Mouse (Mus musculus) MEL (cell line): ENCODE results near the gene Abt1.

Source experiments
- CHD2 ChIP-seq: IDR thresholded peaks from 2 replicates; pipeline ENCODE4 v1.6.1; 2011; ENCODE audit warnings: low read length, improper control_type of control experiment
- CTCF ChIP-seq, 3 experiments: IDR thresholded peaks in 2 of 3; conservative IDR thresholded peaks in 1 of 3; 2 replicates each; pipeline ENCODE4 v1.5.1; 2011 to 2012; ENCODE audit warnings: low read length in 3 of 3, low read depth in 2 of 3, mild to moderate bottlenecking in 2 of 3, improper control_type of control experiment in 1 of 3, inconsistent platforms in 1 of 3, mixed read lengths in 1 of 3, moderate library complexity in 1 of 3; ENCODE audit not compliant: control insufficient read depth in 1 of 3, insufficient read depth in 1 of 3, poor library complexity in 1 of 3, severe bottlenecking in 1 of 3
- E2F4 ChIP-seq: IDR thresholded peaks from 2 replicates; pipeline ENCODE4 v1.6.1; 2011; ENCODE audit warnings: low read depth, low read length, improper control_type of control experiment, borderline replicate concordance
- TCF12 ChIP-seq: IDR thresholded peaks from 2 replicates; pipeline ENCODE4 v1.6.1; 2014; ENCODE audit warnings: low read depth, mild to moderate bottlenecking, inconsistent platforms, low read length, improper control_type of control experiment, moderate library complexity
- ZC3H11A ChIP-seq: IDR thresholded peaks from 2 replicates; pipeline ENCODE4 v1.6.1; 2012; ENCODE audit warnings: low read depth, mild to moderate bottlenecking, inconsistent platforms, low read length, improper control_type of control experiment

- TF ChIP-seq CTCF (IDR thresholded peaks at IDR 0.05 in 2 of 3, conservative IDR thresholded peaks at IDR 0.05 in 1 of 3; ENCODE audit: control insufficient read depth in 1 of 3, insufficient read depth in 1 of 3, low read depth in 2 of 3, low read length in 3 of 3, poor library complexity in 1 of 3, severe bottlenecking in 1 of 3) = no peak
- TF ChIP-seq ZC3H11A = no peak
- no peak for TF ChIP-seq CHD2
- TF ChIP-seq TCF12 = no peak
- TF ChIP-seq E2F4 = no peak
These were observed 1.3 kb downstream of the Abt1 start for GRCm38 (mm10) chr13:23422351-23422750.
